In the genomic region with DNA sequence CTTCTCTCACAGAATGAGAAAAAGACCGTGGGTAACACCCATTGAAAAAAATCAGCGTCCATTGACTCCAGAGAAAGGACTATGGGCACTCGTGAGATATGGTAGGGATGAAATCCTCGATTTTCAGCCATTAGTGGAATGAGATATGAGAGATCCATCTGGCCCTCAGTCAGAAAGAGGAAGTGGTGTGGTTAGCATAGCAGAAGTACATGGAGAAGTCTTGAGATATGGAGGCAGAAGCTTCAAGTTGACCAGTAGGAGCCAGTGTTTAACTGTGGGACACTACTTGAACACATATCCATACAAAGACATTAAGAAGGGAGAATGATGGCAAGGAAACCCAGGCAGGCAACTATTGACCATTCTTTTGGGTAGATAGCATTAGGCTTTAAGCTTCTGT, we compare ENCODE assay signal across 23 mouse cellular contexts.
A peak's percentile ranks its signal among the peaks of the same experiment; 100 is the strongest.
DNase-seq lines count a peak whose midpoint lies in the region; ATAC-seq and TF ChIP-seq lines count a peak whose summit lies in the region.
"Had no signal": no experiment of that assay in that cellular context is flagged by ENCODE, and none has a peak within 500 bp of the region (broad histone marks: within the 10 kb centered on the region; RNA-seq: fewer than 3 reads in every experiment).

No protein-coding gene starts in this region.

- dilution Hi-C loops in CH12.LX (cut with MboI; ENCODE audit: extremely low pct_ligation_motif_present, extremely low pct_unique_long_range_greater_than_20kb, low sequenced_read_pairs): no loop called here

- peak; percentile 99 for TF ChIP-seq RAD21 in CH12.LX (IDR thresholded peaks at IDR 0.05; ENCODE audit: low read depth, low read length)

- no peak overlapping the region for H3K9ac ChIP-seq in CH12.LX (ENCODE audit: insufficient read depth, low read depth)
- H3K9ac ChIP-seq: embryonic facial prominence, embryonic 12.5 days; heart, embryonic 12.5 days; hindbrain, embryonic 14.5 days; limb, embryonic 13.5 days had no signal

- in situ Hi-C loops in CH12.LX (cut with MboI; ENCODE audit: low pct_ligation_motif_present, low pct_unique_long_range_greater_than_20kb, low sequenced_read_pairs): no loop called here

- no peaks in the 10 kb centered on the region for H3K9me3 ChIP-seq in CH12.LX (replicated peaks; ENCODE audit: low read length)
- H3K9me3 ChIP-seq: embryonic facial prominence, embryonic 12.5 days; heart, embryonic 12.5 days; limb, embryonic 13.5 days; midbrain, embryonic 10.5 days had no signal

- no peak for DNase-seq in layer of hippocampus, adult 2 months (ENCODE audit: low spot score in 2 of 2)
- DNase-seq in layer of hippocampus, adult 11-12 months (ENCODE audit: low spot score): no peak
- peak; percentile 72 for DNase-seq in CH12.LX (ENCODE audit: extremely low read depth)
- peak; percentile 40 for DNase-seq in splenic B cell, adult 2 months (ENCODE audit: low read depth, low spot score)
- DNase-seq in c-Kit-positive CD71-positive TER-119-positive erythroid progenitor cells, embryonic 14.5 days (ENCODE audit: low spot score): no peak
- no peak for DNase-seq in right cerebral cortex, postnatal 10 days (ENCODE audit: low spot score in 2 of 2)
- DNase-seq: adrenal gland, postnatal 10 days; cerebellum, adult 2 months; heart, postnatal 14 days; kidney, postnatal 36 days; retina, postnatal 1 day; right cerebral cortex, postnatal 4 days; thymus, postnatal 36 days had no signal

- peaks cover 0 to 35% of the 10 kb centered on the region in 2 experiments; a peak in 2 of 4 replicates for H3K4me1 ChIP-seq in CH12.LX (ENCODE audit: control insufficient read depth in 1 of 2, insufficient read depth in 2 of 2)
- H3K4me1 ChIP-seq: midbrain, embryonic 10.5 days had no signal

- H3K4me3 ChIP-seq in layer of hippocampus, adult 2 months: no peak overlapping the region
- H3K4me3 ChIP-seq in CH12.LX (replicated peaks in 1 of 3; ENCODE audit: low read depth in 2 of 3, low read length in 2 of 3, poor library complexity in 1 of 3): no peak overlapping the region
- H3K4me3 ChIP-seq: embryonic facial prominence, embryonic 12.5 days; erythroblast, embryonic 14.5 days; heart, embryonic 12.5 days; limb, embryonic 13.5 days; midbrain, embryonic 10.5 days had no signal

- peak; percentile 70 for TF ChIP-seq EP300 in CH12.LX (IDR thresholded peaks at IDR 0.05; ENCODE audit: low read length)

- peak; percentile 97 for ATAC-seq in granulocyte monocyte progenitor cell, adult 5-6 weeks (replicated peaks; ENCODE audit: poor library complexity, severe bottlenecking)
- ATAC-seq: activated CD4-positive, CD25-positive, alpha-beta regulatory T cell, adult 4 months; forebrain, embryonic 16.5 days; Patski had no signal

- H3K27me3 ChIP-seq in CH12.LX (replicated peaks): no peaks in the 10 kb centered on the region
- no peaks in the 10 kb centered on the region for H3K27me3 ChIP-seq in splenic B cell, adult 2 months (ENCODE audit: control insufficient read depth, insufficient read depth, low read length, poor library complexity, severe bottlenecking)
- H3K27me3 ChIP-seq: embryonic facial prominence, embryonic 12.5 days; heart, embryonic 12.5 days; limb, embryonic 13.5 days; Patski had no signal

- no peak for TF ChIP-seq POLR2A in CH12.LX (IDR thresholded peaks at IDR 0.05; ENCODE audit: low read depth, low read length)

- no peaks in the 10 kb centered on the region for H3K79me2 ChIP-seq in CH12.LX (replicated peaks; ENCODE audit: control insufficient read depth, extremely low read depth, insufficient read depth, poor library complexity, severe bottlenecking)

- peak; percentile 34 for TF ChIP-seq CTCF in layer of hippocampus, adult 2 months (conservative IDR thresholded peaks at IDR 0.05)
- TF ChIP-seq CTCF in CH12.LX (conservative IDR thresholded peaks at IDR 0.05 in 1 of 2, IDR thresholded peaks at IDR 0.05 in 1 of 2; ENCODE audit: low read depth in 2 of 2, low read length in 2 of 2): peak; percentile 25 to 94; a peak in 3 of 4 replicates

- H3K27ac ChIP-seq in layer of hippocampus, adult 2 months: no peak overlapping the region
- no peak overlapping the region for H3K27ac ChIP-seq in CH12.LX (ENCODE audit: insufficient read depth, low read depth)
- H3K27ac ChIP-seq: embryonic facial prominence, embryonic 12.5 days; hindbrain, embryonic 14.5 days; limb, embryonic 13.5 days; midbrain, embryonic 10.5 days had no signal

- H3K4me2 ChIP-seq in CH12.LX (ENCODE audit: insufficient read depth, low read depth, poor library complexity, severe bottlenecking): no peak overlapping the region
- H3K4me2 ChIP-seq: embryonic facial prominence, embryonic 12.5 days; heart, embryonic 12.5 days; hindbrain, embryonic 14.5 days; limb, embryonic 13.5 days had no signal

- no peaks in the 10 kb centered on the region for H3K36me3 ChIP-seq in CH12.LX (replicated peaks in 1 of 2; ENCODE audit: control insufficient read depth in 1 of 2, insufficient read depth in 1 of 2, low read length in 1 of 2)
- no peaks in the 10 kb centered on the region for H3K36me3 ChIP-seq in splenic B cell, adult 2 months (ENCODE audit: control insufficient read depth, insufficient read depth, low read length, poor library complexity, severe bottlenecking)
- H3K36me3 ChIP-seq: embryonic facial prominence, embryonic 12.5 days; heart, embryonic 12.5 days; limb, embryonic 13.5 days; midbrain, embryonic 10.5 days had no signal

TF ChIP-seq in CH12.LX, 34 proteins besides CTCF, POLR2A, EP300 and RAD21:
- TF ChIP-seq IRF4 (IDR thresholded peaks at IDR 0.05; ENCODE audit: low read depth, low read length) (peak; percentile 67), ZKSCAN1 (IDR thresholded peaks at IDR 0.05; ENCODE audit: borderline replicate concordance, low read depth, low read length) (no peak), NELFE (IDR thresholded peaks at IDR 0.05; ENCODE audit: low read depth, low read length) (peak; percentile 46; the same call in 1 of the 2 replicates), MAFK (IDR thresholded peaks at IDR 0.05; ENCODE audit: insufficient replicate concordance, low read length) (no peak), ETS1 (conservative IDR thresholded peaks at IDR 0.05; ENCODE audit: low read depth, low read length) (no peak), JUN (IDR thresholded peaks at IDR 0.05; ENCODE audit: insufficient read depth, low read depth, low read length) (no peak), BHLHE40 (IDR thresholded peaks at IDR 0.05; ENCODE audit: low read depth, low read length) (0 out of 2 replicates have a peak, but pooled peaks have one; percentile 43), ZMIZ1 (IDR thresholded peaks at IDR 0.05; ENCODE audit: low read depth, low read length) (no peak), JUND (conservative IDR thresholded peaks at IDR 0.05; ENCODE audit: low read depth, low read length) (0 out of 2 replicates have a peak, but pooled peaks have one; percentile 30), USF1 (IDR thresholded peaks at IDR 0.05; ENCODE audit: low read depth, low read length) (no peak), MYC (IDR thresholded peaks at IDR 0.05; ENCODE audit: low read depth, low read length) (no peak), MXI1 (IDR thresholded peaks at IDR 0.05; ENCODE audit: low read depth, low read length) (no peak), MAX (IDR thresholded peaks at IDR 0.05; ENCODE audit: low read length) (no peak), ZC3H11A (IDR thresholded peaks at IDR 0.05; ENCODE audit: low read depth, low read length) (peak; percentile 93), KAT2A (IDR thresholded peaks at IDR 0.05; ENCODE audit: insufficient replicate concordance, low read length) (no peak), RCOR1 (conservative IDR thresholded peaks at IDR 0.05; ENCODE audit: low read depth, low read length) (0 out of 2 replicates have a peak, but pooled peaks have one; percentile 51), SMC3 (IDR thresholded peaks at IDR 0.05; ENCODE audit: low read depth, low read length) (peak; percentile 98), POLR2AphosphoS2 (IDR thresholded peaks at IDR 0.05; ENCODE audit: low read depth, low read length) (no peak), E2F4 (IDR thresholded peaks at IDR 0.05; ENCODE audit: insufficient replicate concordance, low read depth, low read length) (no peak), PAX5 (IDR thresholded peaks at IDR 0.05; ENCODE audit: low read length) (no peak), CHD2 (IDR thresholded peaks at IDR 0.05; ENCODE audit: low read length) (no peak; the same call in 1 of the 2 replicates), TBP (conservative IDR thresholded peaks at IDR 0.05; ENCODE audit: low read depth, low read length) (no peak), UBTF (IDR thresholded peaks at IDR 0.05; ENCODE audit: low read depth, low read length) (no peak), GABPA (IDR thresholded peaks at IDR 0.05; ENCODE audit: insufficient replicate concordance, low read depth, low read length) (no peak), HCFC1 (IDR thresholded peaks at IDR 0.05; ENCODE audit: low read depth, low read length) (no peak; the same call in 1 of the 2 replicates), ELF1 (IDR thresholded peaks at IDR 0.05; ENCODE audit: low read depth, low read length) (peak; percentile 55; the same call in 1 of the 2 replicates), MAZ (IDR thresholded peaks at IDR 0.05; ENCODE audit: low read depth, low read length) (peak; percentile 49; the same call in 1 of the 2 replicates), SIN3A (IDR thresholded peaks at IDR 0.05; ENCODE audit: low read length) (0 out of 2 replicates have a peak, but pooled peaks have one; percentile 55), USF2 (conservative IDR thresholded peaks at IDR 0.05; ENCODE audit: low read depth, low read length) (no peak), ZNF384 (IDR thresholded peaks at IDR 0.05; ENCODE audit: low read depth, low read length) (no peak; the same call in 1 of the 2 replicates), TCF12 (IDR thresholded peaks at IDR 0.05; ENCODE audit: low read depth, low read length) (peak; percentile 38; the same call in 1 of the 2 replicates), CHD1 (IDR thresholded peaks at IDR 0.05; ENCODE audit: low read depth, low read length) (no peak), MEF2A (IDR thresholded peaks at IDR 0.05; ENCODE audit: borderline replicate concordance, low read depth, low read length) (0 out of 2 replicates have a peak, but pooled peaks have one; percentile 55), NRF1 (IDR thresholded peaks at IDR 0.05; ENCODE audit: low read depth, low read length) (0 out of 2 replicates have a peak, but pooled peaks have one; percentile 22)
TF ChIP-seq in CH12.LX: peak in this region for 13.

Comparison
In these comparisons a context has a peak if more than half of its experiments do, and no peak if none do; other contexts are left out.
1. DNase-seq: peak in CH12.LX (single experiment) and splenic B cell, adult 2 months (single experiment); none in layer of hippocampus, adult 2 months (0 of 2), layer of hippocampus, adult 11-12 months (single experiment), c-Kit-positive CD71-positive TER-119-positive erythroid progenitor cells, embryonic 14.5 days (single experiment) and right cerebral cortex, postnatal 10 days (0 of 2).